Mouse (Mus musculus) hindlimb bud, embryonic 11.5 days (tissue): ENCODE results near the gene Ptprg.

Source experiments
- DNase-seq: peaks from one replicate; pipeline ENCODE4 v3.0.0-alpha.2; 2012; ENCODE audit warnings: low read depth, low spot score; ENCODE audit errors: extremely low spot score

The Ptprg gene

GRCm38 (mm10) chr14:12127951-12128350 lies 574.6 kb downstream of the Ptprg start:
- DNase-seq = no peak

- DNase-seq = no peak
These were observed 578.8 kb downstream of the Ptprg start for GRCm38 (mm10) chr14:12132046-12132615.

- DNase-seq = no peak
These were observed 579.8 kb downstream of the Ptprg start for GRCm38 (mm10) chr14:12133163-12133562.

GRCm38 (mm10) chr14:12134504-12134903 lies 581.2 kb downstream of the Ptprg start:
- DNase-seq = no peak

GRCm38 (mm10) chr14:12136536-12136935 lies 583.2 kb downstream of the Ptprg start:
- DNase-seq = no peak

GRCm38 (mm10) chr14:12139643-12140481 lies 586.5 kb downstream of the Ptprg start:
- peak; percentile 77 for DNase-seq

- no peak for DNase-seq
These were observed 590.7 kb downstream of the Ptprg start for GRCm38 (mm10) chr14:12143941-12144485.

GRCm38 (mm10) chr14:12145919-12146318 lies 592.6 kb downstream of the Ptprg start:
- no peak for DNase-seq

- no peak for DNase-seq
These were observed 596.2 kb downstream of the Ptprg start for GRCm38 (mm10) chr14:12149529-12149928.

- DNase-seq = peak; percentile 39
These were observed 598.6 kb downstream of the Ptprg start for GRCm38 (mm10) chr14:12151927-12152326.

GRCm38 (mm10) chr14:12152748-12153147 lies 599.4 kb downstream of the Ptprg start:
- no peak for DNase-seq

- no peak for DNase-seq
These were observed 600.3 kb downstream of the Ptprg start for GRCm38 (mm10) chr14:12153599-12153998.

- DNase-seq = no peak
These were observed 608.5 kb downstream of the Ptprg start for GRCm38 (mm10) chr14:12161738-12162310.

- DNase-seq = no peak
These were observed 609.1 kb downstream of the Ptprg start for GRCm38 (mm10) chr14:12162331-12162854.

- DNase-seq = no peak
These were observed 609.9 kb downstream of the Ptprg start for GRCm38 (mm10) chr14:12163196-12163595.

- no peak for DNase-seq
These were observed 613.9 kb downstream of the Ptprg start for GRCm38 (mm10) chr14:12167215-12167614.

- no peak for DNase-seq
These were observed 614.3 kb downstream of the Ptprg start for GRCm38 (mm10) chr14:12167651-12168050.

- no peak for DNase-seq
These were observed 624.1 kb downstream of the Ptprg start for GRCm38 (mm10) chr14:12177436-12177835.

- DNase-seq = no peak
These were observed 625.3 kb downstream of the Ptprg start for GRCm38 (mm10) chr14:12178645-12179044.

- DNase-seq = no peak
These were observed 626.8 kb downstream of the Ptprg start for GRCm38 (mm10) chr14:12180116-12180515.

- no peak for DNase-seq
These were observed 631.7 kb downstream of the Ptprg start for GRCm38 (mm10) chr14:12185040-12185439.

- no peak for DNase-seq
These were observed 635.0 kb downstream of the Ptprg start for GRCm38 (mm10) chr14:12188352-12188751.
